Mouse (Mus musculus) heart, postnatal 25 days (tissue): ENCODE results near the gene Cyp1b1. TPM values are rescaled to one million over a fixed set of nuclear protein-coding genes. Genes with fewer than 3 reads are reported as not detected.

Experiments
- DNase-seq: peaks from one replicate; pipeline ENCODE4 v3.0.0; 2022; ENCODE audit warnings: low spot score
- intact Hi-C: fragments of 180-260 bp; cut with DNase I; formaldehyde crosslinking; loops from one replicate; pipeline ENCODE4 v1.15.1; 2025
- total RNA-seq, 2 experiments: library from RNA; stranded (reverse); gene quantifications; 2 replicates each; pipeline ENCODE4 v1.2.3; 2021

Cyp1b1 gene
- total RNA-seq, 2 experiments from 2014 or later, result 3.2 to 3.4 TPM

DNA sequence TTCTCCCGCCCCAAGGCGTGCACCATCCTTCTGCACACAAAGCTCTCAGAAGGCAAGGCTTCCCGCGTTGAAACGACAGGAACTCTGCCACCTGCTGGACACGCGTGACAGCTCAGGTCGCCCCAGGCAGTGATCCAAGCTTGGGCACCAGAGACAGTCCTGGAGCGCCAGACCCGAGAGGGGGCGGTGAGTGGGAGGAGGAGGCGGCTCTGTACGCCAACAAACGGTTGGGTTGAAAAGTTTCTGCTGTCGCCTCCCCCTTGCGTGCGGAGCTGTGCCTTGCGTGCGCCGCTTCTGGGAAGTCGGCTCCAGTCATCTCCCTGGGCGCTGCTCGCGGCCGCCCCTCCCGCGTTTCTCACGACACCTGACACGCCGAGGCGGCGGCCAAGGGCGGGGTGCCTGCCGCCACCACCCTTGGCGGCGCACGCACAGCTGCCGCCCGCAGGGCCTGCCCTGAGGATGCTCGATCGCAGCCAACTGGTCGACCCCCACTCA is 835 bp upstream of the Cyp1b1 start:
- peak; percentile 73 for DNase-seq
- intact Hi-C loops, result loop anchor here (2.0 to 10.0 kb wide), 2 partner anchors 55 to 601 kb away; no protein-coding TSS in a partner anchor

DNA sequence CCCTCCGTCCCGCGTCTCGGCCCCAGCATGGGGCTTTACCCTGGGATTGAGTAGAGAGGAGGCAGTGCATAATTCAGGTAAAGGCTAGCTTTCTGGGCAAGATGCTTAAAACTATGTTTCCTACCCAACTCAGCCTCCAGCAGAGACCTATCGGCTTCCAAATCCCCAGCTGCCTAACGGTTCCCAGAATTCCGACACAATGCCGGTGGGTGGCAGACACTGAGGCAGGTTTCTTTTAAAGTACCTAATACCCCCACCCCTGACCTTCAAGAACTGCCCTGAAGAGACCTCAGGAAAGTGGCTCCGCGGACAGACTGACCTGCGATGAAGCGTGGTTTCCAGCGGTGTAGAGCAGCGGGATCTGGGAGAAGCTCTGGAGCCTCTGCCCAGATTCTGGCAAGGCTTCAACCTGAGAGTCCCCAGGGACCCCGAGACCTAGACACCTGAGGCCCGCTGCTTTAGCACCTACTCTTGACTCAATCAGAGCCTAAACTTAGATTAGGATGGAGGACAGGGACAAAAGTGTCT is 429 bp downstream of the Cyp1b1 start:
- intact Hi-C loops, result loop anchor here (2.0 to 10.0 kb wide), 2 partner anchors 54 to 600 kb away; no protein-coding TSS in a partner anchor
- no peak for DNase-seq

DNA sequence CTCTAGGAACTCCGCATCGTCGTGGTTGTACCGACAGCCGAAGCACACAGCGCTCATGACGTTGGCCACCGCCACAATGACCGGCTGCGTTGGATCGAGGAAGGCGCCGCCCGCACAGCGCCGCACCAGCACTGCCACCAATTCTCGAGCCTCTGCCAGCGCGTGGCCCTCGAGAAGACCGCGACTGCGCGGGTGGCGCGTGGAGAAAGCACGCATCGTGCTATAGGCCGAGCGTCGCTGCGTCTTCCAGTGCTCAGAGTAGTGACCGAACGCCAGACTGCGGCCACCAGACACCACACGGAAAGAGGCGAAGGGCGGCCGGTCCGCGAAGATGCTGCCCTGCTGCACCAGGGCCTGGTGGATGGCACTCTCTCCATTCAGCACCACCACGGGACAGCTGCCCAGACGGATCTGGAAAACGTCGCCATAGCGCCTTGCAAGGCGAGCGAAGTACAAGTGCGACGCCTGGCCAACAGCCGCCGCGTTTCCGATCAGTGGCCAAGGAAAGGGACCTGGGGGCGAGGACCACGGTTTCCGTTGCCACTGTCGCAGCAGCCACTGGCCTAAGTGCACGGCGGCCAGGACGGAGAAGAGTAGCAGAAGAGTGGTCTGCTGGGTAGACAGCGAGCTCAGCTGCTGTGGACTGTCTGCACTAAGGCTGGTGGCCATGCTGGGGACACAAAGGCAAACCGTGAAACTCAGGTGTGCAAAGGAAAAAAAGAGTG is 1.1 kb downstream of the Cyp1b1 start:
- intact Hi-C loops, result loop anchor here (2.0 to 10.0 kb wide), 2 partner anchors 53 to 599 kb away; no protein-coding TSS in a partner anchor
- DNase-seq, result no peak

DNA sequence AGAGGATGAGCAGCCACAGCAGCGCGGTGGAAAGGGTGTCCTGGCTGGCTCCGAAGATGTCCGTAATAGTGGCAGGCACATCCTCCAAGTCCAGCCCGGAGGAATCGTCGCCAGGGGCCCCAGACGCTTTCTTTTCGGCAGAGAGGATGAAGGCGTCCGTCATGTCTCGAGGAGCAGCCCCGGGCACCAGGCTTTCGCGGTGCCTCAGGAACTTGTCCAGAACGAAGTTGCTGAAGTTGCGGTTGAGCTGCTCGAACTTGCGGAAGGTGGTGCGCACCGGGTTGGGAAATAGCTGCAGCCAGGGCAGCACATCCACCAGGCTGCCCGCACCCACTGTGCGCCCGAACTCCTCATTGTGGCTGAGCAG is 1.6 kb downstream of the Cyp1b1 start:
- DNase-seq, result no peak
- intact Hi-C loops, result loop anchor here (10.0 kb wide), 1 partner anchor 598 kb away; no protein-coding TSS in a partner anchor

DNA sequence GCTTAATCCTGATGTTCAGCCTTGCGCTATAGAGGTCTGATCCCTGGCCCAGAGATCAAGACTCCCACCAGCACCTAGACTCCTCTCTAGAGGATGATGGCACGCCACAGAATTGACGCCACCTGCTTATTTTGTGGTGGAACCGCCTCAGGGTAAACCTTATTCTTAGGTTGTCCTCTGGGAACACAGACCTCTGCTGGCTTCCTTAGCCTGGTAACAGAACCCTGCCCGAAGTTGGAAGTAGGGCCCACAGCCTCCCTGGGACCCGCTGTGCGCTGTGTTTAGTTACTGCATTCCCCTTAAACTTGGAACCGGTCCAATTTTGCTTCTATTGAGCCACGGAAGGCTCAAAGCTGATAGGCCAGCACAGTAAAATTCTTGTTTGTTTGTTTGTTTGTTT is 2.3 kb downstream of the Cyp1b1 start:
- DNase-seq, result no peak
- intact Hi-C loops, result loop anchor here (10.0 kb wide), 1 partner anchor 598 kb away; no protein-coding TSS in a partner anchor

DNA sequence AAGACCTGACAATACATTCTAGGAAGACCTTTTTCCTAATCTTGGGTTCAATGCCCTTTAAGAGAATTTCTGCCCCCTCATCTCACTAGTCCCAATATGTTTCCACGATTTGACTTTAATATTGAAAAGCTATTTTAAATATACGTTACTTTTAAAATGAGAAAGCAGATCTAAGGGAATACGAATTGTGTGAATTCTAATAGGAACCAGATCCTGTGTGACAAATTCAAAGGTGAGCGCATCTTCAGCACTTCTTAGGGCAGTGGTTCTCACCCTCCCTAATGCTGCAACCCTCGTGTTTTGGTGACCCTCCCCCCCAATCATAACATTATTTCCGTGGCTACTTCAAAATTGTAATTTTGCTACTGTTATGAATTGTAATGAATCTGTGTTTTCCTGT is 2.9 kb downstream of the Cyp1b1 start:
- DNase-seq, result no peak
- intact Hi-C loops, result loop anchor here (10.0 kb wide), 1 partner anchor 597 kb away; no protein-coding TSS in a partner anchor

DNA sequence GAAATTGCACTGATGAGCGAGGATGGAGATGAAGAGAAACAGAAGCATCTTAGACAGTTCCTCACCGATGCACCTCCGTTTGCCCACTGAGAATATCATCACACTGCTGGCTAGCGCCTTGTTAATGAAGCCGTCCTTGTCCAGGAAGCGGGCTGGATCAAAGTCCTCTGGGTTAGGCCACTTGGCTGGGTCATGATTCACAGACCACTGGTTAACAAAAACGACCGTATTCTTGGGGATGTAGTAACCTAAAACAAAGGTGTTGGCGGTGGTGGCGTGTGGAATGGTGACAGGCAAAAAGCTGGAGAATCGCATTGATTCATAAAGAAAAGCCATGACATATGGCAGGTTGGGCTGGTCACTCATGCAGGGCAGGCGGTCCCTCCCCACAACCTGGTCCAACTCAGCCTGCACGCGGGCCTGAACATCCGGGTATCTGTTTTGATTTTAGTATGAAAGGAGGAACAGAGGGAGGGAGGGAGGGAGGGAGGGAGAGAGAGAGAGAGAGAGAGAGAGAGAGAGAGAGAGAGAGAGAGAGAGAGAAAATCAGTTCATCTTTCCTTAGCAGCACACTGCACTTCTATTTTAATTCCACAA is 4.5 kb downstream of the Cyp1b1 start:
- DNase-seq, result no peak
- intact Hi-C loops, result loop anchor here (10.0 kb wide), 1 partner anchor 596 kb away; no protein-coding TSS in a partner anchor

DNA sequence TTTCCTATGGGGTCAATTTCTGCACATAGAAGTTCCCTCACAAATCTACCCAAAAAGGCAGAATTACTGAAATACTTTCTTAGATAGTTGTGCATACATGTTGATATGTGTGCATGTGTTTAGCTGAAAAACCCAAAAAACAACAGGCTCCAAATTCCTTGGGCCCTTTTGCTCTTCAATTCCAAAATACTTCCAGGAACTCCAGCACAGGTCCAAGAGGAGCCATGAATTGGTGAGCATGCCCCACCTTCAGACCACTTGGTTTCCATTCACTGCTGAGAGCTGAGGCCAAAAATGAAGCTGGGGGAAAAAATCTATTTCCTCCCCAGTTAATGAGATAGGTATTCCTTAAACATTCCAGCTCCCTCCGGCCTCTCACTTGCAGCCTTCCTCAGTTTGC is 5.1 kb downstream of the Cyp1b1 start:
- intact Hi-C loops, result loop anchor here (10.0 kb wide), 1 partner anchor 595 kb away; no protein-coding TSS in a partner anchor
- no peak for DNase-seq

DNA sequence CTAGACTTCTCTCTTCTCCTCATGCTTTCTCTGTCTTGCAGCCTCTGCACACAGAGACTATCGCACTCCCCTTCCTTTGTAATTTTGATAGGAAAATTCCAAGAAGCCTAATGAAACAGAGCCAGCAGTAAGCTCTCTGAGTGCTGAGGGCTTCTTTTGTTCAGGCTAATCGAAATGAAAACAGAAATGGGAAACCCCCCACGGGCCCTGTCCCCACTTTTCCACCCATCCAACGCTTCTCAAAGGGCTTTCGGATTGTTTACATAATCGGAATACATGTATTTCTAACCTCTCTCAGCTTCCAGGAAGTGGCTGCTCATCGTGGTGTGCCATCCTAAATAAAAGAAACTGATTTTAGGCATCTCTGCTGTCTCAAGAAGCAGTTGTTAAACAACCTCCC is 6.7 kb downstream of the Cyp1b1 start:
- DNase-seq, result no peak
- intact Hi-C loops, result no loop called here

DNA sequence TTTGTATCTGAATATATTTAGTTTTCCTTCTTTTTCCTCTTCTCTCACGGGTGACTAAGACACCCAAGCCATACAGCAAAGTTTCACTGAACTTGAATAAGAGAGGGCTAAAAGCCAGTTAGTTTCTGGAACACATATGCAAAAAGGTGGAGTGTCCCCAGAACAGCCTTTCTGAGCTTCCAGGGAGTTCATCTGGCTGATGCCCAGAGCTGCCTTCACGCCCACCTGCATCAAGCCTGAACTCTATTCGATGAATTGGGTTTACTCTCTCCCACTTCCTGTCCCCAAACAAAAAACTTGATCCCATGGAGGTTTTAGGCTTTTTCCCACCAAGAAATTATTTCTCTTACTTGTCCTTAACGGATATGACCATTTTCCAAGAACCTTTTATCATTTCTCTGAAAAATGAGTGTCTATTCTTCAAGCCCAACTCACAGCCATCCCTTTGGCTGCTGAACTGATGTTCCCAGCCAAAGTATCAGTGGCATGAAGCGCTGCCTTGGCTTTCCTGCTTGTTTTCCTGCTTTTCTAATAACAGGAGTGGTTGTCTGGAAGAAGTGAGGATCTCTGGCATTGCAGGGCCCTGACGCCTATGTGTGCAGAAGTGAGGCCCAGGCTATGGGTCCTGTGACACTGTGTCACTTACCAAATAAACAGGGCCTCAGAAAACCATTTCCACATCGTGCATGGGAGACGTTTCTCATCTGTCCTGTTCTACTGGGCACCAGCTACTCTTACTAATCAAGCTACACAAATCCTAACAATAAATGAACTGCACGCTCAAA is 9.0 kb downstream of the Cyp1b1 start:
- intact Hi-C loops, result no loop called here
- no peak for DNase-seq

DNA sequence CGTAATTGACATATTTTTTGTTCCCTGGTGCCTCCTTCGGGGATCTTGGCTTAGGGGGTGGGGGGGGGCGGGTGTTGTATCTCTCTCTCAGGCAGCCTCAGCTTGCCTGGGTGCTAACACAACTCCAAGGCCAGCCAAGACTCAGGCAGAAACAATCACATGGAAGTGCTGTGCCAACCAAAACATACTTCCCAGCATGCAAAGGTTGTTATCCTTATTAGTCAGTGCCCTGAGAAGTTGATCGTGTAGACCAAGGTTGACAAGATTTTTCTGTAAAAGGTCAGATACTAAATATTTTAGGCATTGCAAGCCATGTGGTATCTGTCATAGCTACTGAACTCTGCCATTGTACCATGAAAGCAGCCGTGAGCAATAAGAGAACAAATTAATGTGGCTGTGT is 14.0 kb downstream of the Cyp1b1 start:
- intact Hi-C loops, result no loop called here
- no peak for DNase-seq

DNA sequence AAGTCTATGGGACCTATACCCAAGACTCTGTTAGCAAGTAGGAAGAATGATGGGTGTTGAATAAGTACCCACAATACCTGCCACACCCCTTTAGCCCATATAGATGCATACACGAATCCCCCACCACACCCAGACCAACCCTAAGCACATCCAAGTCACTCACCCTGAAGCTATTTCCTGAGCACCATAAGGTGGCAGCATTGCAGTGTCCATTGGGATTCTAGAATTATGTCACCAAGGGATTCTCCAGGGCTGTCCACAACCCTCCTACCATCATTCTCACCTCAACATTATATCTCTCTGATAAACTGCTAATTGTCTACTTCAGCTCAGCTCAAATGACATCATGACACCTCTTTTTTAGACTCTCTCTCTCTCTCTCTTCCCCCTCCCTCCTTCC is 15.7 kb downstream of the Cyp1b1 start:
- intact Hi-C loops, result loop anchor here (2.0 kb wide), 1 partner anchor 142 kb away; no protein-coding TSS in a partner anchor
- no peak for DNase-seq

DNA sequence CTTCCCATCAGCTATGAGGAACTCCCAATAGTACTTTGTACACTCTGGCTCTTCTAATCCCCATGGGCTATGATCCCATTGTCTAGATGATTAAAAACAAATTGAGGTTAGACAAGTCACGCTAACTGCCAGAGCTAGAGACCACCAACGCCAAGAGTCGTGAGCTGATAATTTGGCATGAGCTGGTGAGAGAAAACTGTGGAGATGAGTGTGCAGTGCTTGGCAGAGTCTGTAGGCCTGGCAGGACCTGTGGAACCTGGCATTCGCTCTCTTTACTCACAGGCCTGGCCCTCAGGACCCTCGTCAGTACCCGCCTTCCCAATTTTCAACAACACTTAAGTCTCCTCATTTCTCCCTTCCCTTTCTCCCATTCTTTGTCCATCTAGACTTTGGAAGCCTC is 19.3 kb downstream of the Cyp1b1 start:
- DNase-seq, result no peak
- intact Hi-C loops, result no loop called here

DNA sequence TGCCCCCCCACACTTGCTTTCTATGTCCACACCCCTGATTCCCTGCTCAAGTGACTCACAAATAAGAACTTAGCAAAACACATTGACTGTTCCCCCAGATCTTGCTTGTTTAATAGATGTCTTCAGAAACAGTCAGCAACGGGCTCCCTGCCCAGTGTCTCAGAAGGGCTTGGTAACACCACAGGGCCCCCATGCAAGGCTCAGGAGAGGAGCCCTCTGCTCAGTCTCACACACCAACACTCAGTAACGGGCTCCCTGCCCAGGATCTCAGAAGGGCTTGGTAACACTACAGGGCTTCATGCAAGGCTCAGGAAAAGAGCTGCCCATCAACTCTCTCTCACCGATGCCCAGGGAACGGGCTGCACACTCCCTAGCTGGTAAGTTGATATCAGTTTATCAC is 19.8 kb downstream of the Cyp1b1 start:
- DNase-seq, result no peak
- intact Hi-C loops, result no loop called here

DNA sequence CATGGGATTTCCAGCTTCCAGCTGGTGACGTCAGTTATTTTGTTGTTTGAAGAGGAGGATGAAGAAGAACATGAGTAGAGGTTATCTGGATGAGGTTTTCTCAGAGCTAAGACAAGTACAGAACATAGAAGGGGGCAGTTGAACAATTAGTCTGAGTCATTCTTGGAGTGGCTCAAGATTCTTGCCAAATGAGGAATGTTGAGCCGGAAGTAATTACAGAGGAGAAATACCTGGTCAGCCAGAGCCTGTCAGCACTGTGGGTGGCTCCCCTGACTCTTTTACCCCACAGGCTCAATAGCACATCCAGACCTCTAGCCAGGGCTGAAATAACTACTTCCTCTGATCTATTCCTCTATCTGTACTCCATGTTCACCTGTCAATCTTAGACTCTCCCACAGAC is 44.0 kb downstream of the Cyp1b1 start:
- intact Hi-C loops, result no loop called here
- no peak for DNase-seq

DNA sequence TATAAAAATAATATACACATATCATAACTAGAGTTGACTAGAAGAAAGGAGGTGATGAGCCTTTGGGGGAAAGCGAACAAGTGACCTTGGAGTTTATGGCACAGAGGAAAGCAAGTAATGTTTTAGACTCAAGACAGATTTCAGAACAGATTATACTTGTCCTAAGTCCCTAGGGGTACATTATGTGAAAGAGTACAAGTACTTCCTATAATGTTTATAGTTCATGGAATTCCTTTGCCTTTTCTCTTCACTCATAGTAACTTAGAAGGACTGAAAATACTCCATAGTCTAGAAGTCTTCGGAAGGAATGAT is 50.8 kb downstream of the Cyp1b1 start:
- intact Hi-C loops, result loop anchor here (10.0 kb wide), 1 partner anchor 341 kb away; no protein-coding TSS in a partner anchor
- DNase-seq, result no peak

DNA sequence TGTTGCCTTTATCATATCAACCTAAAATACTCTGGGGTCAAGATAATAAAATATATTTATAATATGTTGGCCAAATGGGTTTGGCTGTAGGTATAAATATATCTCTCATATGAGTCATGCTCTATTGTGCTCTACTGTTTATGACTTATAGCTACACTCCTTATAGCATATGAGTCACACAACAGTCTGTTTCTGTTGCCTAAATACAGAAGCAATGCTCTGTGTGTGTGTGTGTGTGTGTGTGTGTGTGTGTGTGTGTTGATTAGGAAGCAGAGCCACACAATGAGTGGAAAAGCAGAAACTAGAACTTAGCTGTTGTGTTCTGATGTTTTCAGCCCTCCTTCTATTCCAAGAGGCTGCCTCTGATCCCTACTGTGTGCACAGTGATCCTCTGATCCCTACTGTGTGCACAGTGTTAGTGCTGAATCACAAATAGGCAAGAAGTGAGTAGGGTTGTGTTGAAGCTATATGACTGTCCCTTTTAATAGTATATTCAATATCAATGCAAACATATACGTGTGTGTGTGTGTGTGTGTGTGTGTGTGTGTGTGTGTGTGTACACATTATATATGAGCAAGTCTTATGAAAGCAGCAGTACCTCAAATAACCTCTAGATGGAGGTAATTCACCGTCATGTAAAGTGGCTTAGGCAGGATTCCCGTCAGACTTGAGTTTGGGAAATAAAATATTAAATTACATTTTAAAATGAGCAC is 51.3 kb downstream of the Cyp1b1 start:
- intact Hi-C loops, result loop anchor here (10.0 kb wide), 1 partner anchor 341 kb away; no protein-coding TSS in a partner anchor

DNA sequence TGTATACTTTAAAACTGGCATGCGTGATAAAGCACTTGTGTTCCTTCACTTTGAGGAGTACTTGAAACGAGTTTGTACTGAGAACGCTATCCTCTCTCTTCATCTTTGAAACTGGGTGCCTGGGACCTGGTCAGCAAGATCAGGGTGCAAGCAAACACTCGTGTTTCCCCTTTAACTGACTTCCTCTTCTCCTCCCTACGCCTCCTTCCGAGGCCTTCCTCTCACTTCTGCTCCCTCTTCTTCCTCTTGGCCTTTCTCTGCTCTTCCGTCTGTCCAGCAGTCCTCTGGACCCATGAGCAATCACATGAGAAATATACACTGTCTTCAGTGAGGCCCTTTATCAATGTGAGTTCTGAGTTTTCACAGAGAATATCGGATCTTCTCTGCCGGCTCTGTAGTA is 53.0 kb downstream of the Cyp1b1 start:
- intact Hi-C loops, result loop anchor here (1.0 to 10.0 kb wide), 3 partner anchors 53 to 343 kb away; partner anchors contain the start of gene Cyp1b1
- DNase-seq, result no peak

More for the DNA sequence above, 51.3 kb downstream of the Cyp1b1 start:
- DNase-seq, result no peak

DNA sequence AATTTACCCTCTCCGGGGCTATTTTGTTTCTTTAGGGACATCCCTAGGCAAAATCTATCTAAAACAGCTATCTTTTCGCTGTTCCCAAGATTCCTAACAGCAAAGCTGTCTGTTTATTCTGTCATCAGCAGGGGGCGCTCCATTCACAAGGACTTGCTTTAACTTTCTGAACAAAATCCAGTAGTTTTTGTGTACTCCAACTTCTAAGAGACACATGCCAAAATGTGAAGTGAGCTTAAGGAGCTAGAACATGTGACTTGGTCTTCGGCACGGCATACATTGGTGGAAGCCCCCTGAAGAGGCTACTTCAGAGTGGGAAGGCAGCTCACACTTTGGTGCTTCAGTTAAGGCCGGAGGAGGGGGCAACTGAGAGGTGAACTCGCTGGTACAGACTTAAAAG is 53.5 kb downstream of the Cyp1b1 start:
- no peak for DNase-seq
- intact Hi-C loops, result loop anchor here (1.0 to 10.0 kb wide), 3 partner anchors 53 to 343 kb away; partner anchors contain the start of gene Cyp1b1
